Mouse (Mus musculus) E14TG2a.4 (cell line): Measurements from ENCODE around the gene Gm20388.

Experiments
- H3K27me3 ChIP-seq: 2 replicates; pipeline ENCODE4 v1.6.1; 2014; ENCODE audit warnings: low read length, control low read depth; ENCODE audit not compliant: insufficient read depth
- H3K36me3 ChIP-seq: 2 replicates; pipeline ENCODE4 v1.6.1; 2014; ENCODE audit warnings: low read length, control low read depth; ENCODE audit not compliant: insufficient read depth
- H3K4me1 ChIP-seq: replicated peaks from 2 replicates; pipeline ENCODE4 v1.6.1; 2014; ENCODE audit warnings: low read depth, low read length, control low read depth
- H3K4me3 ChIP-seq: replicated peaks from 2 replicates; pipeline ENCODE4 v1.5.1; 2014; ENCODE audit warnings: mild to moderate bottlenecking, low read length
- H3K9me3 ChIP-seq: 2 replicates; pipeline ENCODE4 v1.6.1; 2014; ENCODE audit warnings: low read length, control low read depth
- CTCF ChIP-seq: conservative IDR thresholded peaks from 2 replicates; pipeline ENCODE4 v1.5.1; 2014; ENCODE audit warnings: low read length
- NANOG ChIP-seq: IDR thresholded peaks from 2 replicates; pipeline ENCODE4 v1.6.1; 2014; ENCODE audit warnings: borderline replicate concordance, low read length, mixed read lengths
- POU5F1 ChIP-seq: IDR thresholded peaks from 2 replicates; pipeline ENCODE4 v1.6.1; 2014; ENCODE audit warnings: low read length, borderline replicate concordance

The Gm20388 gene

DNA sequence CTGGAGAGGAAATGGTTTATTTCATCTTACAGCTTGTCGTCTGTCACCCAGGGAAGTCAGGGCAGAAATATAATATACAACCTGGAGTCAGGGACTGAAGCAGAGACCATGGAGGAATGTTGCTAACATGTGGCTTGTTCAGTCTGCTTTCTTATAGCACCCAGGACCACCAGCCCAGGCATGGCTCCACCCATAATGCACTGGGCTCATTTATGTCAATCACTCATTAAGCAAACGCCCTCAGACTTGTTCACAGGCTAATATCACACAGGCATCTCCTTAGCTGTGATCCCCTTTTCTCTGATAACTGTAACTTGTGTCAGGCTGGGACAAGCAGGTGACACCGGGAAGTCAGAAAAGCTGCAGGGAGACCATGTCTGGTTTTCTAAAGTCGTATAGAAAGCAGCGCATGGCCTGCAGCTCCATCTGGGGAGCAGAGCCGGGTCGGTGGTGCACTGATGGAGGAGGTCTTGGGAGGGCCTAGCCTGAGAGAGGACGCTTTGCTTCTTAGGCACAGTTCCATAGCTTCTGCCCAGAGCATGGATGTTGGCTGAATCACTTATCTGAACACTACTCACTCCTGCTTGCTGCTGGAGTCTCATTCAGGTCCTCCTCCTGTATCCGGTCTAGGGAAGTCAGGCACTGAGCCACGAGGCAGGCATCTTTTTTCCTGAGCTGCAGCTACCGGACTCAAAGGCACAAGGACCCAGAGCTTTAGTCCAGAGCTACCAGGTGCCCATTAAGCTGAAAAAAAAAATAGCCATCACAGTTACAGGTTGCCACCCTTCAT lies 1252.5 kb downstream of the Gm20388 start:
- Histone ChIP-seq H3K9me3 (no peaks in the 10 kb centered on the region), H3K4me3 (no peak overlapping the region), H3K4me1 (0 out of 2 replicates have a peak, but pooled peaks cover 4% of the 10 kb centered on the region), H3K36me3 (no peaks in the 10 kb centered on the region), H3K27me3 (peaks cover 29% of the 10 kb centered on the region)
- TF ChIP-seq NANOG (no peak), CTCF (no peak), POU5F1 (no peak)

DNA sequence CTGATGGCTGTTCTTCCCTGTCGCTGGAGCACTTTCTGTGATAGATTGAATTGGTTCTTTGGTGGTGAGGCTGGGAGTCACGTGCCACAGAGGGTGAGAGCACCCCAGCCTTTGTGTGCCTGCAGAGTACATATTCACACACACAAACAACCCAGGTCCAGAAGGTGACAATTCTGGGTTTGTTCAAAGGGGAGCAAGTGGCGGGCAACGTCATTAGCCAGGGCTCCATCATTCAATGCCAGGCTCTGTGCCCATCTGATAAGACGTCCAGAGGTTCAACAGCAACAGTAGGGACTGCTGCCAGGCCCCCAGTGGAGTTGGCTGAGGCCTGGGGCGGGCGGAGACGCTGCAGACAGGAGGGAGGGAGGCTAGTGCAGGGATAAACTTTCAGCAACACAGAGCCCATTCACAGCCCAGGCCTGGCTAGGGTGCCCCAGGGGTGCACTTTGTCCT lies 1253.4 kb downstream of the Gm20388 start:
- Histone ChIP-seq H3K27me3 (peaks cover 24% of the 10 kb centered on the region), H3K9me3 (no peaks in the 10 kb centered on the region), H3K36me3 (no peaks in the 10 kb centered on the region), H3K4me3 (no peak overlapping the region), H3K4me1 (0 out of 2 replicates have a peak, but pooled peaks cover 4% of the 10 kb centered on the region)
- TF ChIP-seq POU5F1 (no peak), NANOG (no peak), CTCF (no peak)

DNA sequence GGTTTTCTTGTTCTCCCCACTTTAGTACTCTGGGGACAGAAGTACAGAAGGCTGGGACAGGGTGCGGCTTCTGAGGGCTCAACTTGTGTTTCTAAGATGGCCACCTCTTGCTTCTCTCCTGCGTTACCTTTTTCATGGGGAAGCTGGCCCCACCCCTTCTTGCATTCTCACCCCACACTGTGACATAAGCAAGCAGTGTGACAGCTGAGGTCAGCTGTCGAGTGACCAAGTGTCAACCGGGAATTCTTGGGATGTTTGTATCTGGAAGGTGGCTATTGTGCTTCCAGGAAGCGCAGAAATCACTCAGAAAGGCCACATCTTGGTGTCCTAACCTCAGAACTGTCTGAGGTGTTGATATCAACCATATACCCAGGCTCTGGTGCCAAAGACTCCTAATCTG lies 1257.4 kb downstream of the Gm20388 start:
- peaks cover 19% of the 10 kb centered on the region for H3K4me1 ChIP-seq
- peaks cover 39% of the 10 kb centered on the region for H3K27me3 ChIP-seq
- no peak for TF ChIP-seq NANOG
- TF ChIP-seq CTCF: no peak
- TF ChIP-seq POU5F1: no peak
- H3K9me3 ChIP-seq: no peaks in the 10 kb centered on the region
- no peaks in the 10 kb centered on the region for H3K36me3 ChIP-seq
- H3K4me3 ChIP-seq: no peak overlapping the region

DNA sequence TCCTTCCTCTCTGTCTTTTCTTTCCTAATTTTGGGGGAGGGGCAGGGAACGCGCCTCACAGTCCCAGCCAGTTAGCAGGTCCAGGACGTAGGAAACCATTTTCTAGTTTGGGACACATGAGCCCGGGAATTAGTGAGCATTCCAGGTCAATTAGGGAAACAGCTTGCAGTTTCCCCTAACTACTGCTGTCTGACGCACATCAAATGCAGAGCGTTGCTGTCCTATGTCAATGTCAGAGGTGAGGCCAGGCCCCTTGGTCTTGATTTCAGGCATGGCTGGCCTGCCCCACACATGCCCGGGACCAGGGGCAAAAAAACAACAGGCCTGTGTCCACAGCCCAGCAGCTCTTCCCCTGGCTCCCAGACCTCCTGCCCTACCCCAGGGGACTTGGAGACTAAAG lies 1259.5 kb downstream of the Gm20388 start:
- Histone ChIP-seq H3K27me3 (peaks cover 36% of the 10 kb centered on the region), H3K4me1 (peaks cover 28% of the 10 kb centered on the region), H3K36me3 (no peaks in the 10 kb centered on the region), H3K4me3 (peak overlapping the region; percentile 26; the same call in 1 of the 2 replicates), H3K9me3 (no peaks in the 10 kb centered on the region)
- TF ChIP-seq CTCF: no peak
- TF ChIP-seq POU5F1: no peak
- no peak for TF ChIP-seq NANOG

DNA sequence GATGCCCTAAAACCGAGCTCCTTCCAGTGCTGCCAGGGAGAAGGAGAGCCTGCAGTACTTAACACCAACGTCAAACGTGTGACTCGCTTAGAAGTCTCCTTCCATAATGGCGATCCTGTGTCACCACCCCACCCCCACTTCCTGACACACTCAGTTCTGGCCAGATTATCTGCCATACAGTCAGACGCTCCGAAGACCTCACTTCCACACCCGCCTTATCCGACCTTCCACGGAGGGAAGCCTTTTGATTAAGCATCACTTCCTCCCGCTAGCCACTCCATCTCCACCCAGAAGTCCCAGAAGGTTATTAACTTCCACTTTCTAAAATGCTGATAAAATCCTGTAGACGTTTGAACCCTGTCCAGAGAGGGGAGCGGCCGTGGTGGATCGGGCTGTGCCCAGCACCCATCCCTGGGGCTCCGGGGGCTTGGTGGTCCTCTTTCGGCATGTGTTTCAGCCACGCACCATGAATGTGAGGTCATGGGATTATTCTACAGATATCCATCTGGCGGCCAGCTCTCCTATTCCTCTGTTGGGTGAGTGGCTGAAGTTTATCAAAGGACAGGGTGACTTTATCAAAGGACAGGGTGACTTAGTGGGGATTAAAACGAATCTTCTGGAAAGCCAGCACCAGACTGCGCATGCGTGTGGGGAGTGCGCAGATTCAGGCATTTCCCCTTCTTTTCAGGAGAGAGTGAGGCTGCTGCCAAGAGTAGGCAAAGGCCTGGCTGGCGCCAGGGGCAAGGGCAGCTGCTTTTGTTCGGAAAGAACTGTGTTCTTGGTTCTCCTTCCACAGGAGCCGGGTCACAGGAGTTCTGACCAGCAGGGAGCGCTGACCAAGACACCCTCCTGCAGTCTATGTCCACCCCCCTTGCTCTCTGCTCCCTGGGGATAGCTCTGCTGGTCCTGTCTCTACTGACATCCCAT lies 1260.2 kb downstream of the Gm20388 start:
- Histone ChIP-seq H3K27me3 (peaks cover 29% of the 10 kb centered on the region), H3K4me3 (peak overlapping the region; percentile 26), H3K4me1 (peaks cover 32% of the 10 kb centered on the region), H3K36me3 (no peaks in the 10 kb centered on the region), H3K9me3 (no peaks in the 10 kb centered on the region)
- no peak for TF ChIP-seq CTCF
- no peak for TF ChIP-seq POU5F1
- TF ChIP-seq NANOG: no peak

DNA sequence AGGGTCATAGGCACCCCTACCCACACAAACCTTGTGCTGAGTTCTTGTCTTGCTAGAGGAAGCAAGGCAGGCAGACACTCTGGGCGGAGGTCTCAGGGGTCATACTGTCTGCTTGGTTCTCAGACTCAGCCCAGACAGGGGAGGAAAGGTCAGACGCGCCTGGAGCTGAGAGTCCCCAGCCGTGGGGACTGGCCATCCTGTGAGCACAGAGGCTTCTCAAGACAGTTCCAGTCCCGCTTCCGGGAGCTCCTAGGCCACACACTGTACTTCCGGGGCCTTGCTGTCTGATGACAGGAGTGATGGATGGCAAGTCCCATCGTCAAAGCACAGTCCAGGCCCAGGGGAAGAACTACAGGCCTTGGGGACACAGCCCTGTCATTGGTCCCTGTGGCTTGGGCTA lies 1261.9 kb downstream of the Gm20388 start:
- H3K4me1 ChIP-seq: peaks cover 32% of the 10 kb centered on the region
- no peaks in the 10 kb centered on the region for H3K9me3 ChIP-seq
- no peaks in the 10 kb centered on the region for H3K36me3 ChIP-seq
- no peak for TF ChIP-seq CTCF
- TF ChIP-seq NANOG: no peak
- no peak for TF ChIP-seq POU5F1
- H3K4me3 ChIP-seq: no peak overlapping the region
- peaks cover 33% of the 10 kb centered on the region for H3K27me3 ChIP-seq

DNA sequence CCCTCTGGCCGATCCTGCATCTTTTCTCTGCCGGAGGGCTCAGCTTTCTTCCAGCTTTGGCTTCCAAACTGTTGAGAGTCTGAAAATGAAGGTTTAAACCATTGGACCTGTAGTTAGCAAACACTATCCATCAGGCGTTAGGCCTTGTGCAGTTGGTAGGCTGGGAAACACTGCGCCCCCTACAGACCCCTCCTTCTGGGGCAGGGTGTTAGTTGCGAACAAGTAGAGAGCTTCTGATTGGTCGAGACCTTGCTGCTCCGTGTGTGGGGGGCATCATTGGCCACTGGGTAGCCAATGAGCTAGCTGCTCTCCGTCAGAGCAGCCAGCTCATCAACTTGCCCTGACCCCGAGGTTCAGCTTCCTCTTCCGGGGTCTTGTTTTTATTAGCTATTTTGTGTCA lies 1263.5 kb downstream of the Gm20388 start:
- TF ChIP-seq CTCF: peak; percentile 54
- TF ChIP-seq NANOG: no peak
- TF ChIP-seq POU5F1: no peak

More for the DNA sequence above, 1263.5 kb downstream of the Gm20388 start:
- no peak overlapping the region for H3K4me3 ChIP-seq
- peaks cover 40% of the 10 kb centered on the region for H3K27me3 ChIP-seq
- H3K4me1 ChIP-seq: peaks cover 32% of the 10 kb centered on the region
- H3K9me3 ChIP-seq: no peaks in the 10 kb centered on the region
- no peaks in the 10 kb centered on the region for H3K36me3 ChIP-seq
